Mouse (Mus musculus): ENCODE data around the gene Ephb2. TPM values are rescaled to one million over a fixed set of nuclear protein-coding genes. Genes with fewer than 3 reads are reported as not detected.

Gene Ephb2
- polyA plus RNA-seq, 1 experiment from 2014 or later: 7.8 TPM

DNA sequence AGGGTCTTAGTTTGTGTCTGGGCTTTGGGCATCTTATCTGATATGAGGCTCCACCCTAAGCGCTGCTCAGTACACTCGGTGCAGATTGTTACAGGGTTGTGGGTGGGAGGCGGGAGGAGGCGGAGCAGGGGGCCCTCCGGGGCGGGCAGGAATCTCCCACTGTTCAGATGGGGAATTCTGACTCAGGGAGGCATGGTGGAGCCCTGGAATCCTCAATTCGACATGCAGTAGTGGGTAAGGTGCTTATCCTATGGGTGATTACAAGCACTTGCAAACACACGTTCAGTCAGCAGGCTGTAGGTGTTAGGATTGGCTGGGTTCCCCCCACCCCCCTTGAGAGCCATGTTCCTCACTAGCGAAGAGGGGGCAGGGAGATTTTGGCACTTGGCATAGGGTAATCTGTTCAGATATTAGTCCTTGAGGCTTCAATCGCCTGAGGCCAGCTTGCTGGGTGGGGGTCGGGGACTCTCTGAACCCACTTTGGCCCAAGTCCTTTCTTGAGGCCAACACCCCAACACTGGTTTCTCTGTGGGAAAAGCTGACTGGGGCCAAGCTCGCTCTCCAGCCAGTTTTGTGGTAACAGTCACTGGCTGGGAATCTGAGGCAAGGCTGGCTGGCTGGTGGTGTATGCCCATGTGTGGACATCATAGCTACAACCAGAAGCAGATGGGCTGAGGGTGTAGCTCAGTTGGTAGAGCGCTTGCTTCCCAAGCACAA lies 186.2 kb downstream of the Ephb2 start:
- H3K4me3 ChIP-seq (ENCODE audit: low read length): no peak overlapping the region
- peaks cover 19% of the 10 kb centered on the region for H3K4me1 ChIP-seq (ENCODE audit: control insufficient read depth, insufficient read depth, low read depth, low read length)
- peak overlapping the region; percentile 10; the same call in 1 of the 2 replicates for H3K9ac ChIP-seq (ENCODE audit: low read depth, low read length)
- no peak overlapping the region for H3K4me2 ChIP-seq (ENCODE audit: low read length)
- no peak overlapping the region for H3K27ac ChIP-seq (ENCODE audit: low read depth, low read length)
- H3K9me3 ChIP-seq (ENCODE audit: control insufficient read depth, low read length): no peaks in the 10 kb centered on the region
- H3K36me3 ChIP-seq (ENCODE audit: control insufficient read depth, insufficient read depth, low read length): no peaks in the 10 kb centered on the region
- WGBS: 41% methylated on average over 13 of the region's 13 CpGs
- no peaks in the 10 kb centered on the region for H3K27me3 ChIP-seq (replicated peaks; ENCODE audit: control insufficient read depth, insufficient read depth, low read length)
- no peak for ATAC-seq

DNA sequence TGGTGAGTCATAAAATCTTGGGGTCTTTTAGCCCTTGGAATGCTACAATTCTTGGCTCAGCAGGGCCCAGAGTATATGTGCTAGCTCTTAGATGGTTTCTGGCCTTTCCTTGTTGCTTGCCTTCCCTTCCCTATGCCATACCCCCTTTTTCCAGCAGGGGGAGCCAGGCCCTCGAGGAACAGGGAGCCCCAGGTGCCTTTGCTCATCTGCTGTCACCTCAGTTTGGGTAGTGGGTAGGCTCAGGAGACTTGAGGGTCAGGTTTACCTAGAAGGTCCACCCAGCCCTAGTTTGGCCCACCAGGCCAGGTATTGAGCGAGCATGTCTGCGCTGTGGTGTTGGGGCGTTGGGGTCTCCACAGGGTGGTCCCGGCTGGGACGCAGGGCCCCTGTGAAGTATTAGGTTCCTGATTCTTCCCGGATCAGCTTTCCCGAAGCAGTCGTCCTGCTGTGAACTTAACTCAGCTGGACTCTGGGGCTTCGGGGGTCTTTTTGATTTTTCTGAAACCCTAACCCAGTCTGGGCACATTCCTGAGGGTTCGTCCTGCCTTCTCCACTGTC lies 186.8 kb downstream of the Ephb2 start:
- Histone ChIP-seq H3K9me3 (ENCODE audit: control insufficient read depth, low read length) (no peaks in the 10 kb centered on the region), H3K4me1 (ENCODE audit: control insufficient read depth, insufficient read depth, low read depth, low read length) (peaks cover 19% of the 10 kb centered on the region), H3K27ac (ENCODE audit: low read depth, low read length) (no peak overlapping the region), H3K9ac (ENCODE audit: low read depth, low read length) (peak overlapping the region; percentile 10; the same call in 1 of the 2 replicates), H3K27me3 (replicated peaks; ENCODE audit: control insufficient read depth, insufficient read depth, low read length) (no peaks in the 10 kb centered on the region), H3K36me3 (ENCODE audit: control insufficient read depth, insufficient read depth, low read length) (no peaks in the 10 kb centered on the region), H3K4me2 (ENCODE audit: low read length) (no peak overlapping the region), H3K4me3 (ENCODE audit: low read length) (no peak overlapping the region)
- WGBS: 24% methylated on average over 11 of the region's 11 CpGs
- ATAC-seq: no peak

DNA sequence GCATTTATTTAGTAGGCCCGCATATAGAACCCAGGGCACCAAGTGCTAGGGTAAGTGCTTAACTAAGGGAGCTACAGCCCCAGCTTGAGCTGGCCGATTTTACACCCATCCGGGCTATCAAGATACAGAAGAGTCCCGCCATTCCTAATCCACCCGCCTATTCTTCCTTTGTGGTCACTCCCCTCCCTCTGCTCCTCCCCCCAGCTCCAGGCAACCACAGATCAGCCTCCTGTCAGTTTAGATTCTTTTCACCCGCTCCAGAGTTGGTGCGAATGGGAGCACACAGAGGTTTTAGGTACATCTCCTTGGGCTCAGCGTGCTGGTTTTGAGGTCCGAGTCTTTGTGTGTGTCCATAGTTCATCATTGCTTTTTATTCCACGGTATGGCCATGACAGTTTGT lies 196.9 kb downstream of the Ephb2 start:
- peak; percentile 35; the same call in 1 of the 2 replicates for ATAC-seq
- no peaks in the 10 kb centered on the region for H3K27me3 ChIP-seq (replicated peaks; ENCODE audit: control insufficient read depth, insufficient read depth, low read length)
- H3K4me3 ChIP-seq (ENCODE audit: low read length): peak overlapping the region; percentile 15; the same call in 1 of the 2 replicates
- WGBS: 9% methylated on average over 10 of the region's 10 CpGs
- H3K9me3 ChIP-seq (ENCODE audit: control insufficient read depth, low read length): no peaks in the 10 kb centered on the region
- 0 out of 2 replicates have a peak overlapping the region, but pooled peaks have one; percentile 4 for H3K27ac ChIP-seq (ENCODE audit: low read depth, low read length)
- H3K9ac ChIP-seq (ENCODE audit: low read depth, low read length): peak overlapping the region; percentile 1; the same call in 1 of the 2 replicates
- peak overlapping the region; percentile 25 for H3K4me2 ChIP-seq (ENCODE audit: low read length)
- no peaks in the 10 kb centered on the region for H3K36me3 ChIP-seq (ENCODE audit: control insufficient read depth, insufficient read depth, low read length)
- peaks cover 11% of the 10 kb centered on the region for H3K4me1 ChIP-seq (ENCODE audit: control insufficient read depth, insufficient read depth, low read depth, low read length)

GRCm38 (mm10) chr4:136638230-136638750 lies 197.5 kb downstream of the Ephb2 start:
- Histone ChIP-seq H3K9ac (ENCODE audit: low read depth, low read length) (peak overlapping the region; percentile 60), H3K9me3 (ENCODE audit: control insufficient read depth, low read length) (no peaks in the 10 kb centered on the region), H3K36me3 (ENCODE audit: control insufficient read depth, insufficient read depth, low read length) (no peaks in the 10 kb centered on the region), H3K4me3 (ENCODE audit: low read length) (peak overlapping the region; percentile 47), H3K27me3 (replicated peaks; ENCODE audit: control insufficient read depth, insufficient read depth, low read length) (no peaks in the 10 kb centered on the region), H3K4me2 (ENCODE audit: low read length) (peak overlapping the region; percentile 69), H3K27ac (ENCODE audit: low read depth, low read length) (no peak overlapping the region), H3K4me1 (ENCODE audit: control insufficient read depth, insufficient read depth, low read depth, low read length) (peaks cover 11% of the 10 kb centered on the region)
- WGBS: 29% methylated on average over 7 of the region's 7 CpGs
- ATAC-seq: peak; percentile 19

DNA sequence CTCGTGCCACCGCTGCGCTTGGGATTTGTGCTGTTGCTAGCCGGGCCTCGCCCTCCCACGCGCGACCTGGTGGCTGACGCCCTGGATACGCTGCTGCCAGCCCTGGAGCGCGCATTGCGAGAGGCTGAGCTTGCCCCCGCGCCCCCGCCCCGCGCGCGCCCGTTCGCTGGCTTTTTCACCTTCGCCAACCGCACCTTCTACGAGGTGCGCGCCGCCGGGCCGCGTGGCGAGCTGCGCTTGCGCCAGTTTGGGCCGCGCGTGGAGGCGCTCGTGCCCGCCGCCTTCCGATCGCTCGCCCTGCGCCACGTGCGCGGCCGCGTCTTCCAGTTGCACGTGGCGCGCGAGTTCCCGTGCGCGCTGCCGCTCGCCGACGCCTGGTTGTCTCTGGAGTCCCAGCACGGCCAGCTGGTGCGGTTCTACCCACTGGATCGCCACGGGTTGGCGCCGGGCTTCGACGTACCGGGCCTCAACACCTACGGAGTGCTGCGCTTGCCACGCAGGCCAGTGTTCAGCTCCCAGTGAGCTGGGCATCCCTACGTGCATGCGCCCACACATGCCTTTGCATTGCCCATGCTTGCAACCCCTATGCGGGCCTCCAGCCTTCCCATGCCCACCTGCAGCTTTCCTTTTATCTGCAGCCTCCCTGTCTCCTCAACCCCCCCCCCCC lies 198.1 kb downstream of the Ephb2 start:
- peak overlapping the region; percentile 69 for H3K4me2 ChIP-seq (ENCODE audit: low read length)
- H3K9ac ChIP-seq (ENCODE audit: low read depth, low read length): peak overlapping the region; percentile 60
- peaks cover 11% of the 10 kb centered on the region for H3K4me1 ChIP-seq (ENCODE audit: control insufficient read depth, insufficient read depth, low read depth, low read length)
- 2% methylated on average over 70 of the region's 76 CpGs for WGBS
- H3K4me3 ChIP-seq (ENCODE audit: low read length): peak overlapping the region; percentile 47
- peak; percentile 80 for ATAC-seq
- H3K9me3 ChIP-seq (ENCODE audit: control insufficient read depth, low read length): no peaks in the 10 kb centered on the region
- H3K36me3 ChIP-seq (ENCODE audit: control insufficient read depth, insufficient read depth, low read length): no peaks in the 10 kb centered on the region
- H3K27ac ChIP-seq (ENCODE audit: low read depth, low read length): peak overlapping the region; percentile 65
- no peaks in the 10 kb centered on the region for H3K27me3 ChIP-seq (replicated peaks; ENCODE audit: control insufficient read depth, insufficient read depth, low read length)

GRCm38 (mm10) chr4:136636983-136637562 lies 198.7 kb downstream of the Ephb2 start:
- H3K4me2 ChIP-seq (ENCODE audit: low read length): peak overlapping the region; percentile 69
- H3K4me1 ChIP-seq (ENCODE audit: control insufficient read depth, insufficient read depth, low read depth, low read length): peaks cover 11% of the 10 kb centered on the region
- no peaks in the 10 kb centered on the region for H3K27me3 ChIP-seq (replicated peaks; ENCODE audit: control insufficient read depth, insufficient read depth, low read length)
- H3K9me3 ChIP-seq (ENCODE audit: control insufficient read depth, low read length): no peaks in the 10 kb centered on the region
- H3K9ac ChIP-seq (ENCODE audit: low read depth, low read length): peak overlapping the region; percentile 60
- 16% methylated on average over 37 of the region's 37 CpGs for WGBS
- peak; percentile 71 for ATAC-seq
- no peaks in the 10 kb centered on the region for H3K36me3 ChIP-seq (ENCODE audit: control insufficient read depth, insufficient read depth, low read length)
- H3K27ac ChIP-seq (ENCODE audit: low read depth, low read length): peak overlapping the region; percentile 65
- peak overlapping the region; percentile 47 for H3K4me3 ChIP-seq (ENCODE audit: low read length)

DNA sequence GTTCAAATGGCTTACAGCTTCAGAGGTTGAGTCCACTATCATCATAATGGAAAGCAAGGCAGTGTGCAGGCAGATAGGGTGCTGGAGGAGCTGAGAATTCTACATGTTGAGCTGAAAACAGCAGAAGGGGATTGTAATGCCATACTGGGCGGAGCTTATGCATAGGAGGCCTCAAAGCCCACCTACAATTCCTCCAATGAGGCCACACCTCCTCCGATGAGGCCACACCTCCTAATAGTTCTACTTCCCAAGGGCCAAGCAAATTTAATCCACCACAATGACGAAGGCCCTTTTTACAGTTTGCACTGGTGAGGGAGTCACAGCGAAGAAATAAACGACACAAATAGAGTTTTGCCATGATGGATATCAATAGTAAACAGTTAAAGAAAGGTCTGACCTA lies 199.3 kb downstream of the Ephb2 start:
- H3K9ac ChIP-seq (ENCODE audit: low read depth, low read length): no peak overlapping the region
- no peak for ATAC-seq
- no peaks in the 10 kb centered on the region for H3K9me3 ChIP-seq (ENCODE audit: control insufficient read depth, low read length)
- no peak overlapping the region for H3K4me2 ChIP-seq (ENCODE audit: low read length)
- 60% methylated on average over 5 of the region's 5 CpGs for WGBS
- H3K27ac ChIP-seq (ENCODE audit: low read depth, low read length): no peak overlapping the region
- peaks cover 11% of the 10 kb centered on the region for H3K4me1 ChIP-seq (ENCODE audit: control insufficient read depth, insufficient read depth, low read depth, low read length)
- H3K4me3 ChIP-seq (ENCODE audit: low read length): no peak overlapping the region
- H3K27me3 ChIP-seq (replicated peaks; ENCODE audit: control insufficient read depth, insufficient read depth, low read length): no peaks in the 10 kb centered on the region
- H3K36me3 ChIP-seq (ENCODE audit: control insufficient read depth, insufficient read depth, low read length): no peaks in the 10 kb centered on the region

DNA sequence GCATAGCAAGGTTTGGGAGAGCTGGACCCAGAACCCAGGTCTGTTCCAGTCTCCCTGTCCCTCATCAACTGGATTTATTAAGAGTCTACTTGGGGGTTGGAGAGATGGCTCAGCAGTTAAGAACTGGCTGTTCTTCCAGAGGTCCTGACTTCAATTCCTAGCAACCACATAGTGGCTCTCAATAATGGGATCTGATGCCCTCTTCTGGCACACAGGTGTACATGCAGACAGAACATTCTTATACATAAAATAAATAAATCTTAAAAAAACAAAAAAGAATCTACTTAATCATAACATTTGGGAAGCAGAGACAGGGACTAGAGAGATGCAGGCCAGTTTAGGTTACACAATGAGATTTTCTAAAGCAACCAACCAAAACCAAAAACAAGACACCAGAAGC lies 199.8 kb downstream of the Ephb2 start:
- Histone ChIP-seq H3K9me3 (ENCODE audit: control insufficient read depth, low read length) (no peaks in the 10 kb centered on the region), H3K4me1 (ENCODE audit: control insufficient read depth, insufficient read depth, low read depth, low read length) (peaks cover 11% of the 10 kb centered on the region), H3K27me3 (replicated peaks; ENCODE audit: control insufficient read depth, insufficient read depth, low read length) (no peaks in the 10 kb centered on the region), H3K36me3 (ENCODE audit: control insufficient read depth, insufficient read depth, low read length) (no peaks in the 10 kb centered on the region), H3K9ac (ENCODE audit: low read depth, low read length) (no peak overlapping the region), H3K27ac (ENCODE audit: low read depth, low read length) (no peak overlapping the region), H3K4me3 (ENCODE audit: low read length) (no peak overlapping the region), H3K4me2 (ENCODE audit: low read length) (no peak overlapping the region)
- ATAC-seq: no peak

Data from hindbrain, embryonic 16.5 days (tissue).